Comparison of ENCODE assay signal across 35 mouse cellular contexts in the genomic region with DNA sequence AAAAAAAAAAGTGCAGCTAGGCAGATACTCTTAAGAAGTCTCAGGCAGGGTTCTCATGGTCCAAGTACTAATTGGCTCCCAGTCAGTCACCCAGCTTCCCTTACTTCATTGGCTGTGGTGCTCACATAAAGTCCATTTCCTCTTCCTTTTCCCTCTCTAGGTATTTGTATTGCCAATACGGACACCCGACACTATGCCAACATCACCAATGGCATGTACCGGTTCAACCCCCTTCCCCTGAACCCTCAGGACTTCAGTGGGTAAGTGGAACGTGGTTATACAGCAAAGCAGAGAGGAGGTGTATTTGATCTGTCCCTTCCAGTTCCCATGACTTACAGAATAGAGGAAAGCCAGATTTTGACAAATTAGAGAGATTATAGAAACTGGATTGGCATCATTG. TPM values are rescaled to one million over a fixed set of nuclear protein-coding genes. Genes with fewer than 3 reads are reported as not detected.
"Had no signal": no experiment of that assay in that cellular context is flagged by ENCODE, and none has a peak within 500 bp of the region (broad histone marks: within the 10 kb centered on the region; RNA-seq: fewer than 3 reads in every experiment).

No protein-coding gene starts in this region.

- H3K4me2 ChIP-seq: heart, embryonic 11.5 days; heart, embryonic 12.5 days; heart, embryonic 13.5 days; heart, embryonic 15.5 days; hindbrain, embryonic 12.5 days; hindbrain, embryonic 13.5 days; hindbrain, embryonic 14.5 days; hindbrain, embryonic 15.5 days; intestine, embryonic 15.5 days; kidney, embryonic 15.5 days had no signal

- H3K9ac ChIP-seq: heart, embryonic 12.5 days; heart, embryonic 13.5 days; heart, embryonic 15.5 days; hindbrain, embryonic 12.5 days; hindbrain, embryonic 13.5 days; hindbrain, embryonic 14.5 days; hindbrain, embryonic 15.5 days; intestine, embryonic 15.5 days; kidney, embryonic 15.5 days had no signal

- H3K27ac ChIP-seq: heart, embryonic 13.5 days; heart, embryonic 15.5 days; hindbrain, embryonic 10.5 days; hindbrain, embryonic 12.5 days; hindbrain, embryonic 13.5 days; hindbrain, embryonic 14.5 days; hindbrain, embryonic 15.5 days; hindbrain, postnatal 0 days; intestine, embryonic 15.5 days; kidney, embryonic 15.5 days; kidney, postnatal 0 days; layer of hippocampus, adult 2 months; left cerebral cortex, adult 2 months had no signal

- ATAC-seq: hindbrain, embryonic 16.5 days; hindbrain, postnatal 0 days; inflammation-experienced regulatory T-cells, adult 6 months; intestine, embryonic 15.5 days; intestine, embryonic 16.5 days; intestine, postnatal 0 days had no signal

- H3K9me3 ChIP-seq: heart, embryonic 13.5 days; hindbrain, embryonic 10.5 days; hindbrain, embryonic 12.5 days; hindbrain, embryonic 13.5 days; hindbrain, embryonic 15.5 days; intestine, embryonic 15.5 days; kidney, embryonic 15.5 days had no signal

- H3K27me3 ChIP-seq: heart, embryonic 15.5 days; hindbrain, embryonic 12.5 days; hindbrain, embryonic 13.5 days; hindbrain, embryonic 15.5 days; intestine, embryonic 15.5 days; kidney, embryonic 15.5 days had no signal

- H3K36me3 ChIP-seq: heart, embryonic 12.5 days; heart, embryonic 13.5 days; heart, embryonic 15.5 days; hindbrain, embryonic 10.5 days; hindbrain, embryonic 12.5 days; hindbrain, embryonic 13.5 days; hindbrain, embryonic 15.5 days; intestine, embryonic 15.5 days; kidney, embryonic 15.5 days had no signal

- DNase-seq: heart, postnatal 14 days; heart, postnatal 36 days; heart, postnatal 4 days; kidney, adult 11 months; kidney, adult 18-20 months; kidney, adult 2 months; kidney, adult 8-10 months; kidney, adult 9 months; kidney, postnatal 10 days; kidney, postnatal 14 days; kidney, postnatal 25 days; kidney, postnatal 36 days; kidney, postnatal 4 days; layer of hippocampus, adult 9-11 months; layer of hippocampus, postnatal 36 days had no signal

- H3K4me3 ChIP-seq: heart, embryonic 12.5 days; heart, embryonic 13.5 days; heart, embryonic 15.5 days; hindbrain, embryonic 10.5 days; hindbrain, embryonic 12.5 days; hindbrain, embryonic 13.5 days; hindbrain, embryonic 15.5 days; intestine, embryonic 15.5 days; kidney, embryonic 15.5 days; layer of hippocampus, adult 2 months; left cerebral cortex, adult 2 months had no signal

- H3K4me1 ChIP-seq: hindbrain, embryonic 10.5 days; hindbrain, embryonic 12.5 days; hindbrain, embryonic 13.5 days; hindbrain, embryonic 15.5 days; intestine, embryonic 15.5 days; kidney, embryonic 15.5 days had no signal

RNA-seq across cellular contexts. Expression of a gene that starts 16.6 kb away (rescaled TPM):
- total RNA-seq: hematopoietic stem cell, adult 5-6 weeks had no signal
